8 mouse cellular contexts compared by ENCODE assay signal in genomic region chr4:147869238-147869637, GRCm38 (mm10). TPM values are rescaled to one million over a fixed set of nuclear protein-coding genes. Genes with fewer than 3 reads are reported as not detected.
DNase-seq lines count a peak whose midpoint lies in the region; ATAC-seq and TF ChIP-seq lines count a peak whose summit lies in the region.

No protein-coding gene starts in this region.

- WGBS in lung, embryonic 16.5 days: 7% methylated on average over 5 of the region's 5 CpGs
- WGBS in forebrain, embryonic 10.5 days: 20% methylated on average over 5 of the region's 5 CpGs
- 25% methylated on average over 5 of the region's 5 CpGs for WGBS in limb, embryonic 14.5 days
- WGBS in stomach, embryonic 14.5 days: 6% methylated on average over 5 of the region's 5 CpGs

- H3K4me3 ChIP-seq in lung, embryonic 16.5 days (ENCODE audit: low read length): peak overlapping the region; percentile 77
- peak overlapping the region; percentile 85 for H3K4me3 ChIP-seq in forebrain, embryonic 10.5 days
- H3K4me3 ChIP-seq in limb, embryonic 14.5 days (replicated peaks; ENCODE audit: low read length): peak overlapping the region; percentile 76
- H3K4me3 ChIP-seq in stomach, embryonic 14.5 days (ENCODE audit: low read depth, low read length): peak overlapping the region; percentile 64

- 0 out of 2 replicates have a peak, but pooled peaks cover 3% of the 10 kb centered on the region for H3K9me3 ChIP-seq in lung, embryonic 16.5 days (ENCODE audit: control insufficient read depth, low read length)
- peaks cover 3% of the 10 kb centered on the region; the same call in 1 of the 2 replicates for H3K9me3 ChIP-seq in forebrain, embryonic 10.5 days
- no peaks in the 10 kb centered on the region for H3K9me3 ChIP-seq in limb, embryonic 14.5 days (ENCODE audit: control insufficient read depth, low read length)
- H3K9me3 ChIP-seq in stomach, embryonic 14.5 days (ENCODE audit: control insufficient read depth, low read depth, low read length): peaks cover 5% of the 10 kb centered on the region; the same call in 1 of the 2 replicates

- peaks cover 35% of the 10 kb centered on the region for H3K36me3 ChIP-seq in lung, embryonic 16.5 days (ENCODE audit: control insufficient read depth, insufficient read depth, low read length)
- H3K36me3 ChIP-seq in forebrain, embryonic 10.5 days (replicated peaks): peaks cover 63% of the 10 kb centered on the region
- peaks cover 41% of the 10 kb centered on the region for H3K36me3 ChIP-seq in limb, embryonic 14.5 days (ENCODE audit: control insufficient read depth, insufficient read depth, low read length)
- H3K36me3 ChIP-seq in stomach, embryonic 14.5 days (ENCODE audit: control insufficient read depth, insufficient read depth, low read length): peaks cover 24% of the 10 kb centered on the region

- peaks cover 15% of the 10 kb centered on the region for H3K4me1 ChIP-seq in lung, embryonic 16.5 days (replicated peaks; ENCODE audit: control insufficient read depth, insufficient read depth, low read length)
- peaks cover 33% of the 10 kb centered on the region for H3K4me1 ChIP-seq in forebrain, embryonic 10.5 days
- peaks cover 15% of the 10 kb centered on the region for H3K4me1 ChIP-seq in limb, embryonic 14.5 days (ENCODE audit: control insufficient read depth, insufficient read depth, low read length)
- H3K4me1 ChIP-seq in stomach, embryonic 14.5 days (ENCODE audit: control insufficient read depth, insufficient read depth, low read length): peaks cover 13% of the 10 kb centered on the region; the same call in 1 of the 2 replicates

- no peak for ATAC-seq in lung, embryonic 16.5 days (ENCODE audit: low read depth)
- no peak for ATAC-seq in limb, embryonic 14.5 days (ENCODE audit: low FRiP score, low read depth)
- no peak for ATAC-seq in stomach, embryonic 14.5 days (ENCODE audit: insufficient number of reproducible peaks, insufficient read depth, low FRiP score, low read depth)

- no peak for DNase-seq in lung, postnatal 36 days
- no peak for DNase-seq in forebrain, embryonic 10.5 days (ENCODE audit: extremely low spot score, low spot score)
- no peak for DNase-seq in limb, embryonic 14.5 days (ENCODE audit: low spot score)
- DNase-seq in adrenal gland, adult 2 months: no peak
- no peak for DNase-seq in left cerebral cortex, adult 18-20 months (ENCODE audit: low spot score in 2 of 2)
- no peak for DNase-seq in testis, postnatal 10 days (ENCODE audit: low spot score)

- peak overlapping the region; percentile 72 for H3K4me2 ChIP-seq in lung, embryonic 16.5 days (ENCODE audit: low read depth, low read length)
- peak overlapping the region; percentile 86 for H3K4me2 ChIP-seq in limb, embryonic 14.5 days (replicated peaks; ENCODE audit: low read depth, low read length, severe bottlenecking)
- H3K4me2 ChIP-seq in stomach, embryonic 14.5 days (replicated peaks; ENCODE audit: low read depth, low read length): peak overlapping the region; percentile 83

- H3K9ac ChIP-seq in lung, embryonic 16.5 days (ENCODE audit: low read length): peak overlapping the region; percentile 67
- peak overlapping the region; percentile 59 for H3K9ac ChIP-seq in limb, embryonic 14.5 days (ENCODE audit: low read depth, low read length, severe bottlenecking)
- H3K9ac ChIP-seq in stomach, embryonic 14.5 days (replicated peaks; ENCODE audit: low read depth, low read length): peak overlapping the region; percentile 71

- no peak overlapping the region; the same call in 1 of the 2 replicates for H3K27ac ChIP-seq in lung, embryonic 16.5 days (ENCODE audit: low read length)
- H3K27ac ChIP-seq in forebrain, embryonic 10.5 days: peak overlapping the region; percentile 92
- H3K27ac ChIP-seq in limb, embryonic 14.5 days (replicated peaks; ENCODE audit: low read depth, low read length): no peak overlapping the region; the same call in 1 of the 2 replicates
- peak overlapping the region; percentile 59; the same call in 1 of the 2 replicates for H3K27ac ChIP-seq in stomach, embryonic 14.5 days (ENCODE audit: low read length)

- H3K27me3 ChIP-seq in lung, embryonic 16.5 days (ENCODE audit: control insufficient read depth, insufficient read depth, low read depth, low read length): no peaks in the 10 kb centered on the region
- H3K27me3 ChIP-seq in forebrain, embryonic 10.5 days (ENCODE audit: poor library complexity, severe bottlenecking): no peaks in the 10 kb centered on the region
- no peaks in the 10 kb centered on the region for H3K27me3 ChIP-seq in limb, embryonic 14.5 days (ENCODE audit: control insufficient read depth, insufficient read depth, low read length)
- no peaks in the 10 kb centered on the region for H3K27me3 ChIP-seq in stomach, embryonic 14.5 days (ENCODE audit: control insufficient read depth, insufficient read depth, low read length)

- no peak for TF ChIP-seq POLR2A in limb, embryonic 14.5 days (IDR thresholded peaks at IDR 0.05; ENCODE audit: borderline replicate concordance, extremely low read depth, insufficient read depth, insufficient read length)

RNA-seq across cellular contexts. Expression of gene Fv1, which starts 0.5 kb away (rescaled TPM):
- polyA plus RNA-seq in lung, embryonic 16.5 days (2015; fragmentation: Nextera tagmentation; extraction: Ambion mirVana): 7.3 and 9.5 TPM in 2 replicates
- 15.4 and 16.4 TPM in 2 replicates for polyA plus RNA-seq in forebrain, embryonic 10.5 days (2016; fragmentation: Nextera tagmentation; extraction: Ambion mirVana)
- polyA plus RNA-seq in limb, embryonic 14.5 days (2012; rRNA removed): 5.8 and 8.4 TPM in 2 replicates
- polyA plus RNA-seq in limb, embryonic 14.5 days (2014; fragmentation: Nextera tagmentation; extraction: Ambion mirVana): 6.5 and 10.8 TPM in 2 replicates
- polyA plus RNA-seq in stomach, embryonic 14.5 days (2014; fragmentation: Nextera tagmentation; extraction: Ambion mirVana): 8.6 and 10.0 TPM in 2 replicates
- total RNA-seq in adrenal gland, adult 2 months (2021): 10 to 100 TPM in 1 of 2 experiments, 1 to 10 TPM in 1; 7.8 to 11.7 TPM
- polyA plus RNA-seq in adrenal gland, adult 2 months (2012; rRNA removed): 0.50 and 0.75 TPM in 2 replicates
- total RNA-seq in left cerebral cortex, adult 18-20 months (2021): 10 to 100 TPM; 13.0 to 13.1 TPM

RNA-seq across cellular contexts. Expression of gene Miip, which starts 0.6 kb away (rescaled TPM):
- 47.0 and 48.2 TPM in 2 replicates for polyA plus RNA-seq in lung, embryonic 16.5 days (2015; fragmentation: Nextera tagmentation; extraction: Ambion mirVana)
- 70.1 and 73.4 TPM in 2 replicates for polyA plus RNA-seq in forebrain, embryonic 10.5 days (2016; fragmentation: Nextera tagmentation; extraction: Ambion mirVana)
- 94.4 and 98.1 TPM in 2 replicates for polyA plus RNA-seq in limb, embryonic 14.5 days (2012; rRNA removed)
- polyA plus RNA-seq in limb, embryonic 14.5 days (2014; fragmentation: Nextera tagmentation; extraction: Ambion mirVana): 22.4 and 29.1 TPM in 2 replicates
- 32.9 and 33.1 TPM in 2 replicates for polyA plus RNA-seq in stomach, embryonic 14.5 days (2014; fragmentation: Nextera tagmentation; extraction: Ambion mirVana)
- total RNA-seq in adrenal gland, adult 2 months (2021): 10 to 100 TPM; 13.9 to 16.5 TPM
- polyA plus RNA-seq in adrenal gland, adult 2 months (2012; rRNA removed): 104 and 123 TPM in 2 replicates
- total RNA-seq in left cerebral cortex, adult 18-20 months (2021): 10 to 100 TPM; 15.1 to 15.5 TPM

RNA-seq across cellular contexts. Expression of gene Zfp933, which starts 21.1 kb away (rescaled TPM):
- 5.5 and 6.5 TPM in 2 replicates for polyA plus RNA-seq in lung, embryonic 16.5 days (2015; fragmentation: Nextera tagmentation; extraction: Ambion mirVana)
- polyA plus RNA-seq in forebrain, embryonic 10.5 days (2016; fragmentation: Nextera tagmentation; extraction: Ambion mirVana): 4.7 and 6.0 TPM in 2 replicates
- 5.7 and 7.2 TPM in 2 replicates for polyA plus RNA-seq in limb, embryonic 14.5 days (2012; rRNA removed)
- polyA plus RNA-seq in limb, embryonic 14.5 days (2014; fragmentation: Nextera tagmentation; extraction: Ambion mirVana): 5.0 and 5.2 TPM in 2 replicates
- polyA plus RNA-seq in stomach, embryonic 14.5 days (2014; fragmentation: Nextera tagmentation; extraction: Ambion mirVana): 4.9 and 7.9 TPM in 2 replicates
- 10 to 100 TPM; 22.7 to 25.7 TPM for total RNA-seq in adrenal gland, adult 2 months (2021)
- polyA plus RNA-seq in adrenal gland, adult 2 months (2012; rRNA removed): 0.75 and 1.2 TPM in 2 replicates
- total RNA-seq in left cerebral cortex, adult 18-20 months (2021): 10 to 100 TPM; 20.3 to 21.4 TPM

RNA-seq across cellular contexts. Expression of gene Mfn2, which starts 35.3 kb away (rescaled TPM):
- polyA plus RNA-seq in lung, embryonic 16.5 days (2015; fragmentation: Nextera tagmentation; extraction: Ambion mirVana): 34.6 and 36.6 TPM in 2 replicates
- 42.9 and 43.4 TPM in 2 replicates for polyA plus RNA-seq in forebrain, embryonic 10.5 days (2016; fragmentation: Nextera tagmentation; extraction: Ambion mirVana)
- 29.6 and 33.4 TPM in 2 replicates for polyA plus RNA-seq in limb, embryonic 14.5 days (2012; rRNA removed)
- polyA plus RNA-seq in limb, embryonic 14.5 days (2014; fragmentation: Nextera tagmentation; extraction: Ambion mirVana): 29.8 and 30.2 TPM in 2 replicates
- 26.5 and 29.8 TPM in 2 replicates for polyA plus RNA-seq in stomach, embryonic 14.5 days (2014; fragmentation: Nextera tagmentation; extraction: Ambion mirVana)
- 100 to 1,000 TPM; 164 to 221 TPM for total RNA-seq in adrenal gland, adult 2 months (2021)
- 77.6 and 98.7 TPM in 2 replicates for polyA plus RNA-seq in adrenal gland, adult 2 months (2012; rRNA removed)
- 100 to 1,000 TPM; 198 to 204 TPM for total RNA-seq in left cerebral cortex, adult 18-20 months (2021)

RNA-seq across cellular contexts. Expression of gene Zfp984, which starts 59.6 kb away (rescaled TPM):
- 5.7 and 6.2 TPM in 2 replicates for polyA plus RNA-seq in lung, embryonic 16.5 days (2015; fragmentation: Nextera tagmentation; extraction: Ambion mirVana)
- 8.2 and 8.4 TPM in 2 replicates for polyA plus RNA-seq in forebrain, embryonic 10.5 days (2016; fragmentation: Nextera tagmentation; extraction: Ambion mirVana)
- 2.8 and 5.1 TPM in 2 replicates for polyA plus RNA-seq in limb, embryonic 14.5 days (2012; rRNA removed)
- polyA plus RNA-seq in limb, embryonic 14.5 days (2014; fragmentation: Nextera tagmentation; extraction: Ambion mirVana): 8.9 and 9.2 TPM in 2 replicates
- 10.6 and 12.3 TPM in 2 replicates for polyA plus RNA-seq in stomach, embryonic 14.5 days (2014; fragmentation: Nextera tagmentation; extraction: Ambion mirVana)
- total RNA-seq in adrenal gland, adult 2 months (2021): 1 to 10 TPM; 4.2 to 5.9 TPM
- 0.04 TPM in 1 of 2 replicates, not detected in the other for polyA plus RNA-seq in adrenal gland, adult 2 months (2012; rRNA removed)
- total RNA-seq in left cerebral cortex, adult 18-20 months (2021): 1 to 10 TPM; 1.2 to 1.4 TPM

Comparison
In these comparisons a context has a peak if more than half of its experiments do, and no peak if none do; other contexts are left out.
1. H3K27ac ChIP-seq: peak in forebrain, embryonic 10.5 days (single experiment) and stomach, embryonic 14.5 days (single experiment); none in lung, embryonic 16.5 days (single experiment) and limb, embryonic 14.5 days (single experiment).
2. Peak in every context shown above with its lines, with median percentiles within 50 percentile points of each other: H3K4me2 ChIP-seq, H3K4me3 ChIP-seq and H3K9ac ChIP-seq.